Mouse (Mus musculus) CH12.LX (cell line): ENCODE measurements around the gene Sdr9c7.

Experiments
- CTCF ChIP-seq, 2 experiments: IDR thresholded peaks in 1 of 2; conservative IDR thresholded peaks in 1 of 2; 2 replicates each; pipeline ENCODE4 v1.5.1; 2011 to 2012; ENCODE audit warnings: low read depth in 2 of 2, low read length in 2 of 2, improper control_type of control experiment in 1 of 2, inconsistent platforms in 1 of 2, mild to moderate bottlenecking in 1 of 2, moderate library complexity in 1 of 2
- MYC ChIP-seq: IDR thresholded peaks from 2 replicates; pipeline ENCODE4 v1.6.1; 2011; ENCODE audit warnings: low read depth, mild to moderate bottlenecking, improper control_type of control experiment, low read length
- POLR2AphosphoS2 ChIP-seq: IDR thresholded peaks from 2 replicates; pipeline ENCODE4 v1.6.1; 2011; ENCODE audit warnings: low read depth, low read length, improper control_type of control experiment
- SIN3A ChIP-seq: IDR thresholded peaks from 2 replicates; pipeline ENCODE4 v1.6.1; 2012; ENCODE audit warnings: low read length, improper control_type of control experiment, inconsistent platforms
- USF2 ChIP-seq: conservative IDR thresholded peaks from 2 replicates; pipeline ENCODE4 v1.6.1; 2011; ENCODE audit warnings: low read depth, low read length, improper control_type of control experiment
- ZC3H11A ChIP-seq: IDR thresholded peaks from 2 replicates; pipeline ENCODE4 v1.6.1; 2012; ENCODE audit warnings: low read depth, mild to moderate bottlenecking, inconsistent platforms, low read length, improper control_type of control experiment

GRCm38 (mm10) chr10:127878262-127879057, 19.9 kb upstream of the Sdr9c7 start:
- TF ChIP-seq USF2, result no peak
- no peak for TF ChIP-seq SIN3A
- TF ChIP-seq CTCF (conservative IDR thresholded peaks at IDR 0.05 in 1 of 2, IDR thresholded peaks at IDR 0.05 in 1 of 2; ENCODE audit: low read depth in 2 of 2, low read length in 2 of 2), result no peak
- TF ChIP-seq MYC, result no peak
- TF ChIP-seq POLR2AphosphoS2, result no peak
- TF ChIP-seq ZC3H11A, result no peak
